Mouse (Mus musculus): Measurements from ENCODE around the gene Prl7a2.

GRCm38 (mm10) chr13:27660747-27661146 lies 7.1 kb downstream of the Prl7a2 start:
- TF ChIP-seq PAX5 (IDR thresholded peaks at IDR 0.05; ENCODE audit: low read length) (no peak), EP300 (IDR thresholded peaks at IDR 0.05; ENCODE audit: low read length) (no peak), CHD2 (IDR thresholded peaks at IDR 0.05; ENCODE audit: low read length) (no peak), GABPA (IDR thresholded peaks at IDR 0.05; ENCODE audit: insufficient replicate concordance, low read depth, low read length) (no peak), SMC3 (IDR thresholded peaks at IDR 0.05; ENCODE audit: low read depth, low read length) (no peak), POLR2AphosphoS2 (IDR thresholded peaks at IDR 0.05; ENCODE audit: low read depth, low read length) (no peak), POLR2A (IDR thresholded peaks at IDR 0.05; ENCODE audit: low read depth, low read length) (no peak), HCFC1 (IDR thresholded peaks at IDR 0.05; ENCODE audit: low read depth, low read length) (no peak), TCF12 (IDR thresholded peaks at IDR 0.05; ENCODE audit: low read depth, low read length) (no peak), SIN3A (IDR thresholded peaks at IDR 0.05; ENCODE audit: low read length) (no peak), CTCF (conservative IDR thresholded peaks at IDR 0.05 in 1 of 2, IDR thresholded peaks at IDR 0.05 in 1 of 2; ENCODE audit: low read depth in 2 of 2, low read length in 2 of 2) (no peak), ZC3H11A (IDR thresholded peaks at IDR 0.05; ENCODE audit: low read depth, low read length) (no peak)

Data from CH12.LX (cell line).